Mouse (Mus musculus): ENCODE measurements around the gene Klhl20. TPM values are rescaled to one million over a fixed set of nuclear protein-coding genes. Genes with fewer than 3 reads are reported as not detected.

Klhl20 gene
- polyA plus RNA-seq, 1 experiment, result 8.8 TPM

DNA sequence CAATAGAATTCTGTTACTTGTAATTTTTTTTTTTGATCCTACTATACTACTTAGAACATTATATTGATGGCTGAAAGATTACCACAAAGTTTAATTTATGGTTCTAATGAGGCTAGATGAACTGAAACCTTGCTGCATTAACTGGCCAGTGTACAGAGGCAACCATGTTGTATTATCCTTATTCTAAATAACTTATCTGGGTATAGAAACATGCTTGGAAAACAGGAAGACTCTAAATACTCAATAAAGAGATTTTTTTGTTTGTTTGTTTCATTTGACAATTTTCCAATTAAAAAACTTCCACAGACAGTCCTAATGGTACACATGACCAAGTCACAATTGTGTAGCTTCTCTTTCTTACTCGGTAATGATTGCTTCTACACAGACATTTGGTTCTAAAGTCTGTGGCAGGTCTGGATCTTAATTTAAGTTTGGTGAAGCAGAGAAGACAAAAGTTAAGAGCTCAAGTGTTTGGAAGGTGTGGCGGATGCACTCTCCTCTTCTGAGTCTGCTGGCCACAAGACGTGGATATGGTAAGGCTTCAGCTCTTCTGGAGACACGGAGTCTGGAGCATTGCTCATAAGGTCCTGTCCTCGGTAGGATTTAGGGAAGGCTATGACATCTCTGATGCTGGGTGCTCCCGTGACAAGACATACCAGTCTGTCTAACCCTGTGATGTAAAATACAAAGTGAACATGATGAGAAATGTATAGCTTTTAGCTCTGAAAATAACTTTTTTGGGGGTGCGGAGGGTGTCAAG is 89.9 kb downstream of the Klhl20 start:
- H3K4me3 ChIP-seq (ENCODE audit: extremely low read depth, insufficient read depth, insufficient read length), result no peak overlapping the region
- H3K27me3 ChIP-seq (ENCODE audit: control insufficient read depth, insufficient read depth, low read length), result no peaks in the 10 kb centered on the region
- no peak for DNase-seq (ENCODE audit: low read depth in 1 of 2, low spot score in 2 of 2)
- 93% methylated on average over 7 of the region's 7 CpGs for WGBS
- no peaks in the 10 kb centered on the region; the same call in 1 of the 2 replicates for H3K4me1 ChIP-seq (ENCODE audit: control insufficient read depth, insufficient read depth, insufficient read length)
- TF ChIP-seq CTCF (IDR thresholded peaks at IDR 0.05; ENCODE audit: extremely low read depth, insufficient read depth, insufficient read length, insufficient replicate concordance), result no peak
- no peak for TF ChIP-seq POLR2A (IDR thresholded peaks at IDR 0.05; ENCODE audit: low read depth, low read length)
- H3K27ac ChIP-seq (ENCODE audit: insufficient read depth, low read length), result no peak overlapping the region
- peaks cover 26% of the 10 kb centered on the region for H3K36me3 ChIP-seq (ENCODE audit: control insufficient read depth, insufficient read depth, low read length)

DNA sequence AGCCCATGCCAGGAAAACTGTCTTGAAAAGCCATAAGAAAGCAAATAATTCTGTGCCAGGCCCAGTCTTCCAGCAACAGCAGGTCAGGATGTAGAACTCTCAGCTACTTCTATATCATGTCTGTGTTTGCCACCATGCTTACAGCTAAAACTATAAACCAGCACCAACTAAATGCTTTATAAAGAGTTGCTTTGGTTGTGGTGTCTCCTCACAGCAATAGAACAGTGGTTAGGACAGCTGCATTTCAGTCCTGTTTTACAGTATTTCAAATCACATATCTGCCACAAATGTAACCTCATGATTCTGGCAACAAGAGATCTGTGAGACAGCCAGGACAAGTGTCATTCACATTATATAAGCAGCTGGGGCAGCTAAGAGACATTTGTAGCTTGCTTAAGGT is 90.5 kb downstream of the Klhl20 start:
- no peak for DNase-seq (ENCODE audit: low read depth in 1 of 2, low spot score in 2 of 2)
- no peaks in the 10 kb centered on the region for H3K27me3 ChIP-seq (ENCODE audit: control insufficient read depth, insufficient read depth, low read length)
- no peak overlapping the region for H3K4me3 ChIP-seq (ENCODE audit: extremely low read depth, insufficient read depth, insufficient read length)
- TF ChIP-seq CTCF (IDR thresholded peaks at IDR 0.05; ENCODE audit: extremely low read depth, insufficient read depth, insufficient read length, insufficient replicate concordance) (no peak), POLR2A (IDR thresholded peaks at IDR 0.05; ENCODE audit: low read depth, low read length) (no peak)
- peaks cover 31% of the 10 kb centered on the region for H3K36me3 ChIP-seq (ENCODE audit: control insufficient read depth, insufficient read depth, low read length)
- H3K4me1 ChIP-seq (ENCODE audit: control insufficient read depth, insufficient read depth, insufficient read length), result peaks cover 4% of the 10 kb centered on the region; the same call in 1 of the 2 replicates
- no peak overlapping the region for H3K27ac ChIP-seq (ENCODE audit: insufficient read depth, low read length)

DNA sequence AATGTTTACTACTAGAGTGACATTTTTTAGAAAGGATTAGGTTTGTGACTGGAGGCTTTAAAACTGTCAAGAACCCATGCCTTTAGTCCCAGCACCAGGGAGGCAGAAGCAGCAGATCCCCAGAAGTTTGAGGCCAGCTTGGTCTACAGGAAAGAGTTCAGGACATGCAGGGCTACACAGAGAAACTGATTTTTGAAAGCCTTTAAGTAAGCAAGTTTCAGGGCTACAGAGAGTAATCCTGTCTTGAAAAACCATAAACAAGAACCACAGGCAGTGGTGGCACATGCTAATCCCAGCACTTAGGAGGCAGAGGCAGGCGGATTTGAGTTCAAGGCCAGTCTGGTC is 90.9 kb downstream of the Klhl20 start:
- no peak for DNase-seq (ENCODE audit: low read depth in 1 of 2, low spot score in 2 of 2)
- peaks cover 30% of the 10 kb centered on the region for H3K36me3 ChIP-seq (ENCODE audit: control insufficient read depth, insufficient read depth, low read length)
- H3K27me3 ChIP-seq (ENCODE audit: control insufficient read depth, insufficient read depth, low read length), result no peaks in the 10 kb centered on the region
- H3K4me1 ChIP-seq (ENCODE audit: control insufficient read depth, insufficient read depth, insufficient read length), result peaks cover 6% of the 10 kb centered on the region; the same call in 1 of the 2 replicates
- TF ChIP-seq POLR2A (IDR thresholded peaks at IDR 0.05; ENCODE audit: low read depth, low read length) (no peak), CTCF (IDR thresholded peaks at IDR 0.05; ENCODE audit: extremely low read depth, insufficient read depth, insufficient read length, insufficient replicate concordance) (no peak)
- no peak overlapping the region for H3K4me3 ChIP-seq (ENCODE audit: extremely low read depth, insufficient read depth, insufficient read length)
- peak overlapping the region; percentile 15; the same call in 1 of the 2 replicates for H3K27ac ChIP-seq (ENCODE audit: insufficient read depth, low read length)
- WGBS, result 90% methylated on average over 1 of the region's 1 CpGs

DNA sequence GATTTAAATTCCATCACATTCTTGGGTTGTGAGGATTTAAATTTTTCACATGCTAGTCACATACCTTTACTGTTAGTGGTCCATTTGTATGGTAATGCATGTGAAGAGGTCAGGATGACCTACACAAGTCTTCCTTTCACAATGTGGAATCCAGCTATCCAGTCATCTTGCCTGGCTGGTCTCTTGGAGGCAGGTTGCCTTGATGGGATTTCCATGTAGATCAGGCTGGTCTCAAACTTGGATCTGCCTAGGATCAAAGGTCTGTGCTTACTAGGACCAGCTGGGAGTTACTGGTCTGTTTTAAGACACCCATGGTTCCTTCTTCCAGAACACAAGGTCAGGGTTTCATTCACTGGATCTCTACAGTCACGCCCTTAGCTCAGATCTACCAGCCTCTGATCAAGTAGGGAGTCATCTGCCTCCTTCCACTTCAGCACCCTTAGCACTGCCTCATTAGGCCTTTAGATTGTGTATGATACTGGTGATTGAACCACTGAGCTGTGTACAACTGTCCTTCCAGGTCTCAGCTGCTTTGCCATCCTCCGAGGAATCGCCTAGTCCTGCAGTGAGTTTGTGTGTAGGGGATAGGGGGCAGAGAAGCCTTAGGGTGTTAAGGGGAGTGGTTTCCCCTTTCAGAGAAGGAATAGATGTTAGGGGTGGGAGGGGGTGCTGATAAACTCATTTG is 91.4 kb downstream of the Klhl20 start:
- no peak overlapping the region for H3K27ac ChIP-seq (ENCODE audit: insufficient read depth, low read length)
- no peak for DNase-seq (ENCODE audit: low read depth in 1 of 2, low spot score in 2 of 2)
- no peaks in the 10 kb centered on the region for H3K27me3 ChIP-seq (ENCODE audit: control insufficient read depth, insufficient read depth, low read length)
- peaks cover 30% of the 10 kb centered on the region for H3K36me3 ChIP-seq (ENCODE audit: control insufficient read depth, insufficient read depth, low read length)
- H3K4me1 ChIP-seq (ENCODE audit: control insufficient read depth, insufficient read depth, insufficient read length), result peaks cover 6% of the 10 kb centered on the region; the same call in 1 of the 2 replicates
- H3K4me3 ChIP-seq (ENCODE audit: extremely low read depth, insufficient read depth, insufficient read length), result no peak overlapping the region
- TF ChIP-seq POLR2A (IDR thresholded peaks at IDR 0.05; ENCODE audit: low read depth, low read length), result no peak
- TF ChIP-seq CTCF (IDR thresholded peaks at IDR 0.05; ENCODE audit: extremely low read depth, insufficient read depth, insufficient read length, insufficient replicate concordance), result no peak
- WGBS, result 51% methylated on average over 3 of the region's 3 CpGs

DNA sequence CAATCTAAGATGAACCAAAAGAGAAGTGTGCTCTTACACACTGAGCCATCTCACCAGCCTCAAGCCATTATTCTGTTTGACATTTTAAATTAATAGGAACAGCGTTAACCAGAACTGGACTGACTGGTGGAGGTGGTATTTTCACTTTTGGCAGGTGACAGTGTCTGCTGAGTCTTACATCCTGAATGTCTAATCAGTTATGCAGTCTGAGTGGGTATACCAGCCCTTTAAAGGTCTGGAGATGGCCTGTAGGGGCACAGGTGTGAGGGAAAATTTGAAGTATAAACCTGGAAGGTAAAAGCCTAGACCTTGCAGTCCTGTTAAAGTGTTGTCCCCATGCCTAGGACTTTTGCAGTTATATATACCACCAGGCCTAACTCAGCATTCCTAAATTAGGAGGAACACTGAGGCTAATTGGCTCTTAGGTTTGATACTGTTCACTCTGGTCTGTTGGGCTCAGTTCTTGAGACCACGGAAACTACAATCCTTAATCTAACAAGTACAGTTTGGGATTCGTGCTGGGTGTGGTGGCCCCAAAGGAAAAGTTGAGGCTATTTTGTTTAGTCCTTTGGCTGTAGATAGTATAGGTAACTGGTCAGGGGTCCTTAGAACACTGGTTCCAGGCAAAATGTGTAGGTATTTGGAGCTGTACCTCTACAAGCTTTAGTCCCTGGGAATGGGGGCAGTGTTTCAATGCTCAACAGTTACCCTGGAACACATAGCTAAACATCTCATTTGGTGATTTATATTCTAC is 92.2 kb downstream of the Klhl20 start:
- H3K36me3 ChIP-seq (ENCODE audit: control insufficient read depth, insufficient read depth, low read length), result peaks cover 29% of the 10 kb centered on the region
- TF ChIP-seq CTCF (IDR thresholded peaks at IDR 0.05; ENCODE audit: extremely low read depth, insufficient read depth, insufficient read length, insufficient replicate concordance), result no peak
- TF ChIP-seq POLR2A (IDR thresholded peaks at IDR 0.05; ENCODE audit: low read depth, low read length), result no peak
- 66% methylated on average over 3 of the region's 3 CpGs for WGBS
- peaks cover 6% of the 10 kb centered on the region; the same call in 1 of the 2 replicates for H3K4me1 ChIP-seq (ENCODE audit: control insufficient read depth, insufficient read depth, insufficient read length)
- H3K27me3 ChIP-seq (ENCODE audit: control insufficient read depth, insufficient read depth, low read length), result no peaks in the 10 kb centered on the region
- DNase-seq (ENCODE audit: low read depth in 1 of 2, low spot score in 2 of 2), result no peak
- H3K27ac ChIP-seq (ENCODE audit: insufficient read depth, low read length), result no peak overlapping the region
- no peak overlapping the region for H3K4me3 ChIP-seq (ENCODE audit: extremely low read depth, insufficient read depth, insufficient read length)

Other genes starting within 250 kb of the Klhl20 start
- 12.4 and 14.3 TPM in 2 replicates for gene Rc3h1, start 225.1 kb downstream of the Klhl20 start, polyA plus RNA-seq (2012; rRNA removed)
- 1.2 TPM in 2 replicates for gene Serpinc1, start 152.9 kb downstream of the Klhl20 start, polyA plus RNA-seq (2012; rRNA removed)
- gene Zbtb37, start 96.7 kb downstream of the Klhl20 start, polyA plus RNA-seq (2012; rRNA removed), result 1.9 and 2.4 TPM in 2 replicates
- gene Dars2, start 60.9 kb downstream of the Klhl20 start, polyA plus RNA-seq (2012; rRNA removed), result 5.6 and 6.5 TPM in 2 replicates
- gene Cenpl, start 60.8 kb downstream of the Klhl20 start, polyA plus RNA-seq (2012; rRNA removed), result 1.2 and 1.4 TPM in 2 replicates
- not detected in 2 replicates for gene Ankrd45, start 11.2 kb upstream of the Klhl20 start, polyA plus RNA-seq (2012; rRNA removed)
- gene Tex50, start 27.8 kb upstream of the Klhl20 start, polyA plus RNA-seq (2012; rRNA removed), result not detected in 2 replicates
- gene Prdx6, start 119.7 kb upstream of the Klhl20 start, polyA plus RNA-seq (2012; rRNA removed), result 28.4 and 29.0 TPM in 2 replicates

Data from spleen, adult 2 months (tissue).